ENCODE assay signal across 8 mouse cellular contexts in the genomic region with DNA sequence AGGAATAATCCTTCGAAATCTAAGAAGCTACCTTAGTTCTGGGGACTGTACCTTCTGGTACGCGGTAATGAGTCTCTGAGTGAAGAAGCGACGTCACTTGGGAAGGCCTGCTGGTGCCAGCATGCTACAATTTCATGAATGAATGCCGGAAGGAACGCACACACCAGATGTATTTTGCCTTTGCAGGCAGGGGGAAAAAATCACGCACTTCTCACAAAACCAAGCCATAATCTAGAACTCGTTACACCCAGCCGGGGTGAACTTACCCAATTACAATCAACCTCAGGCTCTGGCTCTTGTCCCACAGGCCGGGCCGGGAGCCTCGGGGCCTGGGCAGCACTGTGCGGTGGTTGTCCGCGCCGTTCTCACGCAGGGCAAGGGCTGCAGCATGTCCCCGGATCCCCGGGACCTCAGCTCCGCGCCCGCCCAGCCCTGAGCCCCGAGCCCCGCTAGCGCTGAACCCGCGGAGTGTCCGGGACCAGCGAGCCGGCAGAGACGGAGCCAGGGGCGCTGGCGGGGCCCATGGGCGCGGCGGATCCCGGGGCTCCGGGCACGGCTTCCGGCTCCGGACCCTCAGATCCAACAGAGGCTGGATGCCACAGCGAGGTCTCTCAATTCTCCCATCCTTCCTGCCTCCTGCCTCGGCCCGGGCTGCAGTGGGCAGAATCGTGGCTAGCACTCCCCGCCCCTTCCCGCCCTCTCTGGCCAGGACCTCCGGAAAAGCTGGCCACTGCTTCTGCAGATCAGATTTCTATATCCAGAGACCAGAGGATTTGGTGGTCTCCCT. TPM values are rescaled to one million over a fixed set of nuclear protein-coding genes. Genes with fewer than 3 reads are reported as not detected.
A peak's percentile ranks its signal among the peaks of the same experiment; 100 is the strongest.
DNase-seq lines count a peak whose midpoint lies in the region; ATAC-seq lines count a peak whose summit lies in the region.

No protein-coding gene starts in this region.

- 0 out of 2 replicates have a peak, but pooled peaks cover 2% of the 10 kb centered on the region for H3K36me3 ChIP-seq in hindbrain, embryonic 16.5 days (ENCODE audit: control insufficient read depth, insufficient read depth, low read length)
- H3K36me3 ChIP-seq in midbrain, embryonic 12.5 days, result no peaks in the 10 kb centered on the region

- 2% methylated on average over 46 of the region's 49 CpGs for WGBS in hindbrain, embryonic 16.5 days
- 4% methylated on average over 44 of the region's 49 CpGs for WGBS in midbrain, embryonic 12.5 days

- intact Hi-C loops in left cerebral cortex, postnatal 14 days (cut with DNase I), result no loop called here

- H3K27me3 ChIP-seq in hindbrain, embryonic 16.5 days (replicated peaks; ENCODE audit: control insufficient read depth, insufficient read depth, low read length), result no peaks in the 10 kb centered on the region
- H3K27me3 ChIP-seq in midbrain, embryonic 12.5 days, result no peaks in the 10 kb centered on the region

- H3K27ac ChIP-seq in hindbrain, embryonic 16.5 days (ENCODE audit: low read depth, low read length), result peak overlapping the region; percentile 77
- no peak overlapping the region for H3K27ac ChIP-seq in midbrain, embryonic 12.5 days (replicated peaks)

- peaks cover 4% of the 10 kb centered on the region for H3K4me1 ChIP-seq in hindbrain, embryonic 16.5 days (ENCODE audit: control insufficient read depth, insufficient read depth, low read depth, low read length)
- peaks cover 4% of the 10 kb centered on the region; the same call in 1 of the 2 replicates for H3K4me1 ChIP-seq in midbrain, embryonic 12.5 days

- peak overlapping the region; percentile 89 for H3K9ac ChIP-seq in hindbrain, embryonic 16.5 days (ENCODE audit: low read depth, low read length)
- H3K9ac ChIP-seq in midbrain, embryonic 12.5 days (replicated peaks), result peak overlapping the region; percentile 70

- H3K4me2 ChIP-seq in hindbrain, embryonic 16.5 days (ENCODE audit: low read length), result peak overlapping the region; percentile 94
- H3K4me2 ChIP-seq in midbrain, embryonic 12.5 days (replicated peaks), result peak overlapping the region; percentile 83

- peak overlapping the region; percentile 75 for H3K4me3 ChIP-seq in hindbrain, embryonic 16.5 days (ENCODE audit: low read length)
- H3K4me3 ChIP-seq in midbrain, embryonic 12.5 days, result peak overlapping the region; percentile 62

- no peak for DNase-seq in frontal cortex, postnatal 14 days (ENCODE audit: low spot score in 2 of 2)
- DNase-seq in gastrocnemius, postnatal 25 days, result peak; percentile 25
- DNase-seq in left cerebral cortex, postnatal 14 days (ENCODE audit: low spot score in 2 of 2), result peak; percentile 36 to 39
- peak; percentile 59 for DNase-seq in testis, postnatal 10 days (ENCODE audit: low spot score)

- ATAC-seq in frontal cortex, adult (ENCODE audit: low TSS enrichment), result peak; percentile 83
- ATAC-seq in common myeloid progenitor, adult 5-6 weeks (replicated peaks; ENCODE audit: low read depth, poor library complexity, severe bottlenecking), result peak; percentile 50; the same call in 1 of the 2 replicates
- ATAC-seq in hindbrain, embryonic 16.5 days, result peak; percentile 91
- peak; percentile 77 for ATAC-seq in midbrain, embryonic 12.5 days (ENCODE audit: low FRiP score, low read depth)

- no peaks in the 10 kb centered on the region for H3K9me3 ChIP-seq in hindbrain, embryonic 16.5 days (ENCODE audit: control insufficient read depth, low read length)
- no peaks in the 10 kb centered on the region for H3K9me3 ChIP-seq in midbrain, embryonic 12.5 days

RNA-seq across cellular contexts. Expression of a gene that starts 23.8 kb away (rescaled TPM):
- total RNA-seq in common myeloid progenitor, adult 5-6 weeks (2017), result 0.23 TPM in 1 of 2 replicates, not detected in the other
- total RNA-seq in gastrocnemius, postnatal 25 days (2021), result 1 to 10 TPM; 2.6 to 3.1 TPM
- 14.2 and 15.7 TPM in 2 replicates for polyA plus RNA-seq in hindbrain, embryonic 16.5 days (2015; fragmentation: Nextera tagmentation; extraction: Ambion mirVana)
- 10 to 100 TPM; 23.1 to 23.8 TPM for total RNA-seq in left cerebral cortex, postnatal 14 days (2021)
- polyA plus RNA-seq in midbrain, embryonic 12.5 days (2016; fragmentation: Nextera tagmentation; extraction: Ambion mirVana), result 7.3 and 8.9 TPM in 2 replicates

RNA-seq across cellular contexts. Expression of a gene that starts 25.3 kb away (rescaled TPM):
- total RNA-seq in common myeloid progenitor, adult 5-6 weeks (2017), result 8.9 and 11.8 TPM in 2 replicates
- 1 to 10 TPM in 1 of 2 experiments, under 1 TPM in 1; 0.51 to 1.4 TPM for total RNA-seq in gastrocnemius, postnatal 25 days (2021)
- 1.5 TPM in 2 replicates for polyA plus RNA-seq in hindbrain, embryonic 16.5 days (2015; fragmentation: Nextera tagmentation; extraction: Ambion mirVana)
- 1 to 10 TPM; 4.1 to 4.3 TPM for total RNA-seq in left cerebral cortex, postnatal 14 days (2021)
- polyA plus RNA-seq in midbrain, embryonic 12.5 days (2016; fragmentation: Nextera tagmentation; extraction: Ambion mirVana), result 1.8 and 2.0 TPM in 2 replicates

RNA-seq across cellular contexts. Expression of a gene that starts 50.1 kb away (rescaled TPM):
- total RNA-seq in common myeloid progenitor, adult 5-6 weeks (2017), result not detected in 2 replicates
- not detected for total RNA-seq in gastrocnemius, postnatal 25 days (2021)
- not detected in 2 replicates for polyA plus RNA-seq in hindbrain, embryonic 16.5 days (2015; fragmentation: Nextera tagmentation; extraction: Ambion mirVana)
- total RNA-seq in left cerebral cortex, postnatal 14 days (2021), result not detected
- not detected in 2 replicates for polyA plus RNA-seq in midbrain, embryonic 12.5 days (2016; fragmentation: Nextera tagmentation; extraction: Ambion mirVana)

RNA-seq across cellular contexts. Expression of a gene that starts 52.6 kb away (rescaled TPM):
- total RNA-seq in common myeloid progenitor, adult 5-6 weeks (2017), result 0.63 and 1.1 TPM in 2 replicates
- 1 to 10 TPM; 1.0 to 1.2 TPM for total RNA-seq in gastrocnemius, postnatal 25 days (2021)
- polyA plus RNA-seq in hindbrain, embryonic 16.5 days (2015; fragmentation: Nextera tagmentation; extraction: Ambion mirVana), result 0.80 and 1.4 TPM in 2 replicates
- total RNA-seq in left cerebral cortex, postnatal 14 days (2021), result 1 to 10 TPM; 6.6 to 6.9 TPM
- 1.1 and 1.2 TPM in 2 replicates for polyA plus RNA-seq in midbrain, embryonic 12.5 days (2016; fragmentation: Nextera tagmentation; extraction: Ambion mirVana)

Comparison
In these comparisons a context has a peak if more than half of its experiments do, and no peak if none do; other contexts are left out.
1. DNase-seq: peak in gastrocnemius, postnatal 25 days (single experiment), left cerebral cortex, postnatal 14 days (2 of 2) and testis, postnatal 10 days (single experiment); none in frontal cortex, postnatal 14 days (0 of 2).
2. RNA of a gene that starts 23.8 kb away (total RNA-seq): 23.1 to 23.8 TPM in left cerebral cortex, postnatal 14 days; 2.6 to 3.1 TPM in gastrocnemius, postnatal 25 days and 0.23 TPM in common myeloid progenitor, adult 5-6 weeks; every median in the first group is over 4 times any median in the second.
3. Peak in every context shown above with its lines, with median percentiles within 50 percentile points of each other: ATAC-seq.